In the genomic region with DNA sequence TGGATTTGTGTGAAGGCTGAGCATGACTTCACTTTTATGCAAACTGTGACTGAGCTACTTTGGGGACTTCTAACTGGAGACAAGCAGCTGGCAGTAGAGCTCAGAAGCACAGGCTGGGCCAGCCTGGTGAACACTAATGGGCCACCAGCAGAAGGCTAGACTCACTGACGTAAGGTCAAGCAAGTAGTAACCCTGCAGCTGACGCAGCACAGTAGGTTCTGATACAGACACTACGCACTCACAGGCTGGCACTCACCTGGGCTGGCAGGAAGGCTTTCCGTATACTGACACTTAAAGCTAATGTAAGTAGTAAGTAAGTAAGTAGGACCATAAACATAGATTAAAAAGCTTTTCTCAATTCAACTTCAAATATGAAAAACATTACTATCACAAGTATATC, we compare ENCODE assay signal across 5 mouse cellular contexts.
"Had no signal": no experiment of that assay in that cellular context is flagged by ENCODE, and none has a peak within 500 bp of the region (broad histone marks: within the 10 kb centered on the region; RNA-seq: fewer than 3 reads in every experiment).

No protein-coding gene starts in this region.

- H3K4me3 ChIP-seq: left cerebral cortex, adult 2 months had no signal

- DNase-seq: kidney, adult 18-20 months; lung, adult 2 months had no signal

- H3K27ac ChIP-seq: left cerebral cortex, adult 2 months; stomach, postnatal 0 days had no signal

- H3K4me2 ChIP-seq: midbrain, embryonic 11.5 days had no signal
